Mouse (Mus musculus) lung, embryonic 14.5 days (tissue): ENCODE measurements around the gene Padi1. TPM values are rescaled to one million over a fixed set of nuclear protein-coding genes. Genes with fewer than 3 reads are reported as not detected.

Experiments used
- ATAC-seq: fragments of 200-750 bp; cut with Nextera tagmentation; 2 replicates; pipeline ENCODE4 v1.8.0; 2017; ENCODE audit warnings: mild to moderate bottlenecking, moderate TSS enrichment, moderate library complexity; ENCODE audit not compliant: insufficient read depth
- DNase-seq: peaks from one replicate; pipeline ENCODE4 v3.0.0-alpha.2; 2015
- H3K27ac ChIP-seq: fragments of 300-500 bp; sonication (generic); 2 replicates; pipeline ENCODE4 v1.5.1; 2014; ENCODE audit warnings: low read depth, mild to moderate bottlenecking, moderate library complexity
- H3K27me3 ChIP-seq: fragments of 300-500 bp; sonication (generic); 2 replicates; pipeline ENCODE4 v1.6.1; 2014; ENCODE audit warnings: low read length, control low read depth; ENCODE audit not compliant: insufficient read depth
- H3K36me3 ChIP-seq: fragments of 300-500 bp; sonication (generic); 2 replicates; pipeline ENCODE4 v1.6.1; 2014; ENCODE audit warnings: control low read depth; ENCODE audit not compliant: insufficient read depth
- H3K4me1 ChIP-seq: fragments of 300-500 bp; sonication (generic); 2 replicates; pipeline ENCODE4 v1.6.1; 2014; ENCODE audit warnings: antibody characterized with exemption, control low read depth; ENCODE audit not compliant: insufficient read depth
- H3K4me2 ChIP-seq: fragments of 300-500 bp; sonication (generic); 2 replicates; pipeline ENCODE4 v1.6.1; 2014; ENCODE audit warnings: mild to moderate bottlenecking
- H3K4me3 ChIP-seq: fragments of 300-500 bp; sonication (generic); 2 replicates; pipeline ENCODE4 v1.5.1; 2014; ENCODE audit warnings: low read depth, low read length
- H3K9ac ChIP-seq: fragments of 300-500 bp; sonication (generic); 2 replicates; pipeline ENCODE4 v1.6.1; 2014
- H3K9me3 ChIP-seq: fragments of 300-500 bp; sonication (generic); 2 replicates; pipeline ENCODE4 v1.6.1; 2016; ENCODE audit warnings: low read depth, low read length, control low read depth
- CTCF ChIP-seq: IDR thresholded peaks from 2 replicates; pipeline ENCODE4 v1.5.1; 2016; ENCODE audit warnings: antibody characterized with exemption, low read depth
- WGBS: fragments of 180-500 bp; shearing (Covaris S2); extraction: QIAGEN DNeasy Blood & Tissue Kit; methylation state at CpG from one replicate; pipeline ENCODE4 v1.1.7; 2014; 5-methylcytosine and 5-hydroxymethylcytosine counted together
- polyA plus RNA-seq: library from polyadenylated mRNA; unstranded; fragments of >200 nt; fragmentation: Nextera tagmentation; extraction: Ambion mirVana; gene quantifications from 2 replicates; pipeline ENCODE4 v1.2.1, GENCODE M21; 2014

Gene Padi1
- polyA plus RNA-seq, 1 experiment from 2014 or later = 0.11 TPM

- no peak for TF ChIP-seq CTCF
- no peak overlapping the region for H3K9ac ChIP-seq
- DNase-seq (peak; percentile 48), ATAC-seq (peak; percentile 54; the same call in 1 of the 2 replicates)
- 64% methylated on average over 4 of the region's 4 CpGs for WGBS
- no peaks in the 10 kb centered on the region for H3K4me1 ChIP-seq
- no peak overlapping the region for H3K27ac ChIP-seq
- no peak overlapping the region for H3K4me3 ChIP-seq
- H3K27me3 ChIP-seq = no peaks in the 10 kb centered on the region
- H3K9me3 ChIP-seq = no peaks in the 10 kb centered on the region
- no peak overlapping the region for H3K4me2 ChIP-seq
- H3K36me3 ChIP-seq = no peaks in the 10 kb centered on the region
Observed at GRCm38 (mm10) chr4:140787414-140787813, 58.2 kb downstream of the Padi1 start.

DNA sequence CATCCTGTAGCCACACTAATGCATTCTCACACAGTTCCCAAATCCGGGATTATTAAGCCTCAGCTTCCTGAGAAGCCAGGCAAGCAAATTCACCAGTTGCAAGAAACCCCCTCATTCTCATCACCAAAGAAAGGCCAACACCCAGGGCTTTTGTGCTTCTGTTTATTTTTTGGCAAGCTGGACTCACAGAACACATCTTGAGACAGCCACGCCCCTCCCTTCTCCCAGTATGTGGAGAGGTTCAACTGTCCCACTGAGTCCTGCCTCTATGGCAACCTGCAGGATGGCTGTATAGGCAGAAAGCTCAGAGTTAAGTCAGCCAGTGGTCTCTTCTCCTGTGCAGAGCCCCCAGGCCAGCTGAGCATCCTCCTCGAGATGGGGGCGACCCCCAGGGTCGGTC is 60.4 kb downstream of the Padi1 start:
- TF ChIP-seq CTCF = no peak
- ATAC-seq = no peak

GRCm38 (mm10) chr4:140784292-140784945 is 61.2 kb downstream of the Padi1 start:
- H3K9me3 ChIP-seq = no peaks in the 10 kb centered on the region
- H3K9ac ChIP-seq = no peak overlapping the region
- no peak overlapping the region for H3K27ac ChIP-seq
- H3K4me3 ChIP-seq = no peak overlapping the region
- DNase-seq (no peak), ATAC-seq (no peak)
- WGBS = 94% methylated on average over 9 of the region's 9 CpGs
- H3K4me1 ChIP-seq = no peaks in the 10 kb centered on the region
- H3K4me2 ChIP-seq = no peak overlapping the region
- TF ChIP-seq CTCF = no peak
- no peaks in the 10 kb centered on the region for H3K36me3 ChIP-seq
- H3K27me3 ChIP-seq = no peaks in the 10 kb centered on the region

More for the DNA sequence above, 60.4 kb downstream of the Padi1 start:
- H3K4me3 ChIP-seq = no peak overlapping the region
- no peaks in the 10 kb centered on the region for H3K27me3 ChIP-seq
- H3K9ac ChIP-seq = no peak overlapping the region
- H3K27ac ChIP-seq = no peak overlapping the region
- no peaks in the 10 kb centered on the region for H3K4me1 ChIP-seq
- no peak for DNase-seq
- H3K9me3 ChIP-seq = no peaks in the 10 kb centered on the region
- H3K36me3 ChIP-seq = no peaks in the 10 kb centered on the region
- 68% methylated on average over 5 of the region's 5 CpGs for WGBS
- H3K4me2 ChIP-seq = no peak overlapping the region

- Histone ChIP-seq H3K27ac (no peak overlapping the region), H3K4me2 (no peak overlapping the region), H3K4me3 (no peak overlapping the region), H3K4me1 (no peaks in the 10 kb centered on the region), H3K9me3 (no peaks in the 10 kb centered on the region), H3K36me3 (no peaks in the 10 kb centered on the region), H3K27me3 (no peaks in the 10 kb centered on the region), H3K9ac (no peak overlapping the region)
- DNase-seq = no peak
- no peak for ATAC-seq
- no peak for TF ChIP-seq CTCF
- 84% methylated on average over 9 of the region's 9 CpGs for whole genome bisulfite sequencing
Observed at GRCm38 (mm10) chr4:140782821-140783220, 62.8 kb downstream of the Padi1 start.

DNA sequence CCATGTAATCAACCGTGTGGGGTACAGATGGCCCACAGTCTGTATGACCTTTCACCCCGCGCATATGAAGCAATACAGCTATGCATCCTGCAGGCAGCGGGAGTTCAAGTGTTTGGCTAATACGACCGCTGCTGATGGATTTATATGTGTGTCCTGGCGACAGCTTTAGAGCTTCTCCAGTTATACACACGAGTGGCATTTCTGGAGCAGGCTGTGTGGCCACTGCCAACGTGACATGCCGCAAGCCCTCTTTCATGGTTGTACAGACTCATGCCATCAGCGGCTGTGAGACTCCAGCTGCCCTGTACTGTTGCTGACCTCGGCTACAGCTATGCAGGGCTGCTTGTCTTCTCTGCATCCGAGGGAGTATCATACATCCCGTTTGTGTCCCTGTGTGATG is 65.1 kb downstream of the Padi1 start:
- no peak overlapping the region for H3K4me2 ChIP-seq
- no peak overlapping the region for H3K9ac ChIP-seq
- H3K27me3 ChIP-seq = no peaks in the 10 kb centered on the region
- 51% methylated on average over 14 of the region's 14 CpGs for WGBS
- no peaks in the 10 kb centered on the region for H3K9me3 ChIP-seq
- TF ChIP-seq CTCF = no peak
- ATAC-seq = peak; percentile 56
- peak; percentile 21 for DNase-seq
- no peaks in the 10 kb centered on the region for H3K36me3 ChIP-seq
- H3K4me1 ChIP-seq = no peaks in the 10 kb centered on the region
- no peak overlapping the region for H3K27ac ChIP-seq
- H3K4me3 ChIP-seq = no peak overlapping the region

DNA sequence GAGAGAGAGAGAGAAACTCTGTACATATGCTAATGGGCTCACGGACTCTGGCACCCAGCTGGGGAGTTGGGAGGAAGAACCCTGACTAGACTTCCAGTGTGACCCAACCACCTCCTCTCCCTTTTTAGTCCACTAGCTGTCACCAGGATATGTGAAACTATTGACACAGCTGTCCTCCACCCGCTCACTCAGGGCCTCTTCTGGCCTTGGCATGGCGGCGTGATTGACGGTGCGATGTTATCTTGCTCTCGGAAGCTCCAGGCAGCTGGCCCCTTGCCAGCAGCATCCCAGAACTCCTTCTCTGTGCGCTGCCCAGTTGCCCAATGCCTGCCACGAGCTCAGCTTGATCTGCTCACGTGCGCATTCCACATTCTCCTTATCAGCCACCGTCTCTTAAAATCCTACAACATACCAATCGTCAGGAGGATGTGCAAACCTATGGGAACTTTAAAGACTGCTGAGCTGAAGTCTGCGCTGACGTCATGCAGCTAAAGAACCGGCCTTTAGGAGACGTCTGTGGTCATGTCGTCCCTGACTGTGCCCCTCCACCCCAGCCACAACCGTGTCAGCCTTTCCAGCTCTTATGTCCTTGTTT is 65.7 kb downstream of the Padi1 start:
- peak; percentile 70; the same call in 1 of the 2 replicates for ATAC-seq
- H3K9me3 ChIP-seq = no peaks in the 10 kb centered on the region
- H3K4me1 ChIP-seq = no peaks in the 10 kb centered on the region
- no peak overlapping the region for H3K9ac ChIP-seq
- no peak for TF ChIP-seq CTCF
- no peaks in the 10 kb centered on the region for H3K27me3 ChIP-seq
- H3K4me2 ChIP-seq = peak overlapping the region; percentile 27; the same call in 1 of the 2 replicates
- no peak overlapping the region for H3K4me3 ChIP-seq
- peak overlapping the region; percentile 24; the same call in 1 of the 2 replicates for H3K27ac ChIP-seq
- DNase-seq = peak; percentile 74
- 11% methylated on average over 19 of the region's 19 CpGs for WGBS
- no peaks in the 10 kb centered on the region for H3K36me3 ChIP-seq

DNA sequence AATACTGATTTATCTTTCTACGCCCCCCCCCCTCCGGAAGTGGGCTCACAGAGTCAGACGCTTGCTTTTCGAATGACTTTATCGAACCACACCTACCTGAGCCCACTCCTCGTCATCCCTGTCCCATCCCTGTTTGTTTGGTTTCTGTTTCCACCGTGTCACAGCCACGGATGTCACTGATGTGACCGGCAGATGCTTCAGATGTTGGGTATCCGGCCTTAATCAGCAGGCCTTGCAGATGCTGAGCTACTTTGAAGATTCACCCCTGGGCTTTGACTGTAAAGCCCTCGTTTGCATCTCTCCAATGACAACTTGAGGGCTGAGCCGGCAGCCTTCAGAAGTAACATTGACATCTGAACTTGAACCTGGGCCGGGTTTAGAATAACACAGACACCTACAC is 69.0 kb downstream of the Padi1 start:
- ATAC-seq = no peak
- WGBS = 54% methylated on average over 13 of the region's 13 CpGs
- Histone ChIP-seq H3K4me1 (no peaks in the 10 kb centered on the region), H3K4me3 (no peak overlapping the region), H3K27me3 (no peaks in the 10 kb centered on the region), H3K4me2 (no peak overlapping the region), H3K36me3 (no peaks in the 10 kb centered on the region), H3K9me3 (no peaks in the 10 kb centered on the region), H3K9ac (no peak overlapping the region), H3K27ac (no peak overlapping the region)
- DNase-seq = no peak
- TF ChIP-seq CTCF = no peak
